Mouse (Mus musculus) ovary, adult 18-20 months (tissue): Measurements from ENCODE around the gene Safb2.

Source experiments
- DNase-seq: peaks from one replicate; pipeline ENCODE4 v3.0.0; 2022; ENCODE audit warnings: low spot score, mixed read lengths

The Safb2 gene

DNA sequence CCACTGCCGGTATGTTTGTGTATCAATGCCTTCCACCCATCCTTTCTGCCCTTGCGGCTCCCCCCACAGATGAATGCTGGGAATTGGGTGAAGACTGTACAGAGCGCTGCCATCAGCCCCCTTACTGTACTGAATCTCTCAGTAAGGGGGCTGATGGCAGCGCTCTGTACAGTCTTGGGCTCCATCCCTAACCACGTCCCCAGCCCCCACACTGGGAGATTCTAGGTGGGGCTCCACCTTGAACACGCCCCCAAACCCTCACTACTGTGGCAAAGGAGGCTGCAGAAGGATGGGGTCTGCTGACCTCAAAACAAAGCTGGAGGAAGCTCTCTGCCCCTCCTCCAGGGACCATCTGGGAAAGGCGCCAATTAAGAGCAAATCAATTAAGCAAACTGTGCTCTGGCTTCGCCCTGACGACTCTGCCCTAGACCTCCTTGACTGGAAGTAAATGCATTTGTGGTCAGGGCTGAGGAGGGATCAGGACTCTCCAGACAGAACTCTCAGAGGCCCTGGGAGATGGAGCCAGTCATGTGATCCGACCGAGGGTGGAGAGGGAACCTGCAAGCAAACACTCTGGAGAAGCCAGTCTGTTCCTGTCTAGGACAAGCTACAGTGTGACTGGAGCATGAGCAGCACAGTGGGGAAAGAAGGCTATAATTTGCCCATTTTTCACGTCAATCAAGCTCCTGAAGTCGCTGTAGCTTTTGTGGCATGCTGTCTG is 68.5 kb downstream of the Safb2 start:
- no peak for DNase-seq

DNA sequence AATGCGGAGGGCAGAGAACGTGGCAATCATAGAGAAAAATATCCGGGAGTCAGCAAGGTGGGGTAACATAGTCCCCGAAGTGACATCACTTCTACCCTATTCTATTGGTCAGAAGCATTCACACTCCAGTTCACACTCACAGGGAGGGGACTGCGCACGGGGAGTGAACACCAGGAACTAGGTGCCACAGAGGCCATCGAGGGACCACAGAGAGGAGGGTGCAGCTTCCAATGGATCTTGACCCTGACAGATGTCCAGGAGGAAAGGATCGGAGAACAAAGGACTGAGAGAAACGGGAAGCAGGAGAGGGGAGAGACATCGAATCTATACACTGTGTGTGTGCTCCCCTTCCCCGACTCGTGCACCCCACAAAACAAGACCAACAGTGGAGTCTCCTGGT is 69.5 kb downstream of the Safb2 start:
- DNase-seq = no peak

- DNase-seq = no peak
These were observed 70.1 kb downstream of the Safb2 start for GRCm38 (mm10) chr17:56514330-56514729.

- no peak for DNase-seq
These were observed 72.1 kb downstream of the Safb2 start, which contains the start of gene Znrf4 for GRCm38 (mm10) chr17:56512310-56512709. TSS of gene Znrf4 (minus strand) at chr17:56512431.

DNA sequence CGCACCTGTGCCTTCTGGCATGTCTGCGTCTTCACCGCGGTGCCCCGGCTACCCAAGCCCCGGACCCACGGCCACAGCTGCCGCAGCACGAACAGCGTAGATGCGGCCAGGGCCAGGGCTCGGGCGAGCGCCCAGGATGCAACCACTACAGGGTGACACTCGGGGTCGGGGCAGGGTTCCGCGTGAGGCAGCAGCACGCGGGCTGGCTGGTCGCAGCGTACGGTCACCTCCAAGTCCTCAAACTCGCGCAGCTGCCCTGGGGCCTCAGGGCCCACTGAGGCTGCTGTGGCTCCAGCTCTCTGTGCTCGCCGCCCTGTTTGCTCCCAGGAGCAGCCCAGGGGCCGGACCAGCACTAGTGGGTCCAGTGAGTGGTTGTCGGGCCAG is 72.7 kb downstream of the Safb2 start:
- no peak for DNase-seq

DNA sequence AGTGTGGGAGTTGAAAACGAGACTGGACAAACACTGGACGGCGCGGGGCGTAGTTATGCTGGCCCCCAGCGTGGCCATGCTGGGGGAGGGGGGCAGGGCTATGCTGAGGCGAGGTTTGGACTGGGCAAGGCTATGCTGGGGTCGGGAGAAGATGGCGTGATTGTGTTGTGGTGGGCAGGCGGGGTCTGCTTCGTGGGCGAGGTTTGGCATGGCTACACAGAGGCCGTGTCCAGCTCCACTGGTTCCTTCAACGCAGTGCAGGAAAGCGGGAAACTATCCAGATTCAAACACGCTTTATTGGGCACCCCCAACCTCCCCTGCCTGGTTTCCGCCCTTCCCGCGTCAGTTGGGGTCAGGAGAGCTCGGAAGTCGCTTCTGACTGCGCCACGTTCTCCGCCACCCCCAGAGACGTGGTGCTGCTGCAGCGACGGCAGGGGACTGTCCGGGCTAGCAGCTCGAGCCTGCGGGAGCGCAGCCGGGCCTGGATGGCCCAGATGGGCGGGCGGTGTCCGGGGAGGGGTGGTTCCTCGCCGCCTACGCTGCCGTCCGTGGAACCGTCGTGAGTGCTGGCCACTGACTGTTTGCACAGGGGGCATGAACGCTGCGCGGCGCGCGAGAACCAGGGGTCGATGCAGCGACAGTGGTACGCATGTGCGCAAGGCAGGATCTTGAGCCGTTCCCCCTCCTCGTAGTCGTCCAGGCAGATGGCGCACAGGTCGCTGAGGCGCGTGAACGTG is 73.2 kb downstream of the Safb2 start:
- no peak for DNase-seq
